In the genomic region with DNA sequence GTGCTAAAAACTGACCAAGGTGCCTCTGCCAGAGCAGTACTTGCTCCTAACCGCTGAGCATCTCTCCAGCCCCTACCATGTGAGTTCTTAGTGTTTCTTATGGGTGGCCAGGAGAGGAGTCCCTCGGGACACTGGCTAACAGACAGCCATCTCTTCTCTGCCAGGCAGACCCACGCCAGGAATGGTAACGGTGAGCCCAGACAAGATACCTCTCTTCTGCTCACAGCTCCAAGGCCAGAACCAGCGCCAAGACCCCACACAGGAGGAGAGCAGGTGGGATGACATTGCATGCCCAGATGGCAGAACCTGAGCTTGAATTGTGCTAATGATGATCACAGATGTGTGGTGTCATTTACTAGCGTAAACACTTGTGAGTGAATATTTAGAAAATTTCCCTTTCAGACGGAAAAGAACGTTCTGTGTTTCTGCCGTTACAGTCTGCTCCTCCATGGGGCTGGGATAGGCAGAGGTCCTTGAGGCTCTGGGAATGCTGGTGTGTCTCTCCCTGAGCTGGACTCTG, we compare ENCODE assay signal across 21 mouse cellular contexts.
DNase-seq lines count a peak whose midpoint lies in the region; ATAC-seq and TF ChIP-seq lines count a peak whose summit lies in the region.
"Had no signal": no experiment of that assay in that cellular context is flagged by ENCODE, and none has a peak within 500 bp of the region (broad histone marks: within the 10 kb centered on the region; RNA-seq: fewer than 3 reads in every experiment).

No protein-coding gene starts in this region.

- H3K4me3 ChIP-seq in forebrain, embryonic 14.5 days (ENCODE audit: low read depth, low read length), result no peak overlapping the region
- H3K4me3 ChIP-seq in forebrain, embryonic 11.5 days (ENCODE audit: low read depth, low read length), result no peak overlapping the region
- H3K4me3 ChIP-seq in neural tube, embryonic 13.5 days, result no peak overlapping the region
- no peak overlapping the region for H3K4me3 ChIP-seq in neural tube, embryonic 15.5 days (replicated peaks)
- H3K4me3 ChIP-seq in layer of hippocampus, adult 2 months, result no peak overlapping the region
- H3K4me3 ChIP-seq in heart, embryonic 12.5 days, result no peak overlapping the region
- H3K4me3 ChIP-seq: embryonic facial prominence, embryonic 15.5 days; erythroblast, embryonic 14.5 days; heart, embryonic 10.5 days; heart, embryonic 15.5 days; hindbrain, embryonic 13.5 days; intestine, embryonic 15.5 days had no signal

- peaks cover 16% of the 10 kb centered on the region for H3K4me1 ChIP-seq in forebrain, embryonic 14.5 days (ENCODE audit: control insufficient read depth, insufficient read depth, low read length)
- H3K4me1 ChIP-seq in forebrain, embryonic 11.5 days (replicated peaks; ENCODE audit: control insufficient read depth, insufficient read depth, low read length), result peaks cover 15% of the 10 kb centered on the region; the same call in 1 of the 2 replicates
- peaks cover 24% of the 10 kb centered on the region for H3K4me1 ChIP-seq in neural tube, embryonic 13.5 days (replicated peaks)
- H3K4me1 ChIP-seq in neural tube, embryonic 15.5 days, result peaks cover 23% of the 10 kb centered on the region
- peaks cover 19% of the 10 kb centered on the region for H3K4me1 ChIP-seq in heart, embryonic 12.5 days (replicated peaks)

- DNase-seq in forebrain, embryonic 14.5 days (ENCODE audit: low spot score), result peak; percentile 64
- no peak for DNase-seq in forebrain, embryonic 11.5 days (ENCODE audit: low spot score)
- DNase-seq in layer of hippocampus, adult 2 months (ENCODE audit: low spot score in 2 of 2), result peak; percentile 33 to 39
- DNase-seq in layer of hippocampus, postnatal 14 days (ENCODE audit: low spot score in 2 of 2), result peak; percentile 34 to 37
- no peak for DNase-seq in spleen, adult 12 weeks (ENCODE audit: low spot score)
- DNase-seq: adrenal gland, adult 2 months; adrenal gland, postnatal 25 days; cerebellum, adult 9-10 months; embryo, embryonic 11 days; heart, adult 18-20 months; heart, postnatal 14 days had no signal

- H3K27me3 ChIP-seq in forebrain, embryonic 14.5 days (replicated peaks; ENCODE audit: control insufficient read depth, insufficient read depth, low read length), result no peaks in the 10 kb centered on the region
- H3K27me3 ChIP-seq in forebrain, embryonic 11.5 days (ENCODE audit: control insufficient read depth, insufficient read depth, low read length), result no peaks in the 10 kb centered on the region
- H3K27me3 ChIP-seq in neural tube, embryonic 13.5 days, result no peaks in the 10 kb centered on the region
- H3K27me3 ChIP-seq in neural tube, embryonic 15.5 days (replicated peaks), result no peaks in the 10 kb centered on the region
- peaks cover 24% of the 10 kb centered on the region for H3K27me3 ChIP-seq in heart, embryonic 12.5 days (replicated peaks)
- H3K27me3 ChIP-seq: embryonic facial prominence, embryonic 15.5 days; hindbrain, embryonic 13.5 days had no signal

- ATAC-seq in forebrain, embryonic 14.5 days, result no peak
- ATAC-seq in forebrain, embryonic 11.5 days (replicated peaks; ENCODE audit: low FRiP score), result no peak
- ATAC-seq in neural tube, embryonic 13.5 days (ENCODE audit: low read depth), result no peak
- ATAC-seq in neural tube, embryonic 15.5 days (ENCODE audit: low FRiP score), result no peak
- ATAC-seq in heart, embryonic 12.5 days (ENCODE audit: insufficient number of reproducible peaks, low FRiP score), result no peak
- ATAC-seq: hindbrain, postnatal 0 days; intestine, embryonic 15.5 days had no signal

- 74% methylated on average over 9 of the region's 9 CpGs for whole genome bisulfite sequencing in forebrain, embryonic 14.5 days
- WGBS in forebrain, embryonic 11.5 days, result 85% methylated on average over 9 of the region's 9 CpGs
- WGBS in neural tube, embryonic 13.5 days, result 80% methylated on average over 9 of the region's 9 CpGs
- 76% methylated on average over 9 of the region's 9 CpGs for WGBS in neural tube, embryonic 15.5 days
- WGBS in heart, embryonic 12.5 days, result 86% methylated on average over 9 of the region's 9 CpGs

- H3K36me3 ChIP-seq in forebrain, embryonic 14.5 days (ENCODE audit: control insufficient read depth, insufficient read depth, low read length), result no peaks in the 10 kb centered on the region
- H3K36me3 ChIP-seq in forebrain, embryonic 11.5 days (ENCODE audit: control insufficient read depth, insufficient read depth, low read length), result no peaks in the 10 kb centered on the region
- no peaks in the 10 kb centered on the region for H3K36me3 ChIP-seq in neural tube, embryonic 13.5 days
- no peaks in the 10 kb centered on the region for H3K36me3 ChIP-seq in neural tube, embryonic 15.5 days
- no peaks in the 10 kb centered on the region for H3K36me3 ChIP-seq in heart, embryonic 12.5 days
- H3K36me3 ChIP-seq: embryonic facial prominence, embryonic 15.5 days; heart, embryonic 10.5 days; heart, embryonic 15.5 days; hindbrain, embryonic 13.5 days; intestine, embryonic 15.5 days had no signal

- H3K27ac ChIP-seq in forebrain, embryonic 14.5 days (ENCODE audit: low read depth, low read length), result peak overlapping the region; percentile 39; the same call in 1 of the 2 replicates
- no peak overlapping the region for H3K27ac ChIP-seq in forebrain, embryonic 11.5 days (ENCODE audit: low read depth, low read length)
- 0 out of 2 replicates have a peak overlapping the region, but pooled peaks have one; percentile 23 for H3K27ac ChIP-seq in neural tube, embryonic 13.5 days (replicated peaks)
- no peak overlapping the region for H3K27ac ChIP-seq in neural tube, embryonic 15.5 days (replicated peaks)
- peak overlapping the region; percentile 61 for H3K27ac ChIP-seq in layer of hippocampus, adult 2 months
- H3K27ac ChIP-seq in heart, embryonic 12.5 days (ENCODE audit: poor library complexity, severe bottlenecking), result no peak overlapping the region
- H3K27ac ChIP-seq: embryonic facial prominence, embryonic 15.5 days; heart, embryonic 10.5 days; heart, embryonic 15.5 days; hindbrain, embryonic 13.5 days; hindbrain, postnatal 0 days; intestine, embryonic 15.5 days had no signal

- no peaks in the 10 kb centered on the region for H3K9me3 ChIP-seq in forebrain, embryonic 14.5 days (replicated peaks; ENCODE audit: control insufficient read depth, low read length)
- H3K9me3 ChIP-seq in forebrain, embryonic 11.5 days (ENCODE audit: control insufficient read depth, low read length), result no peaks in the 10 kb centered on the region
- no peaks in the 10 kb centered on the region; the same call in 1 of the 2 replicates for H3K9me3 ChIP-seq in neural tube, embryonic 13.5 days
- H3K9me3 ChIP-seq in neural tube, embryonic 15.5 days (replicated peaks), result no peaks in the 10 kb centered on the region
- peaks cover 7% of the 10 kb centered on the region for H3K9me3 ChIP-seq in heart, embryonic 12.5 days (replicated peaks)
- H3K9me3 ChIP-seq: embryonic facial prominence, embryonic 15.5 days; heart, embryonic 10.5 days; heart, embryonic 15.5 days; hindbrain, embryonic 13.5 days; intestine, embryonic 15.5 days had no signal

- no peak overlapping the region for H3K9ac ChIP-seq in forebrain, embryonic 14.5 days (ENCODE audit: low read length)
- H3K9ac ChIP-seq in forebrain, embryonic 11.5 days (ENCODE audit: low read length), result no peak overlapping the region
- no peak overlapping the region for H3K9ac ChIP-seq in neural tube, embryonic 13.5 days
- H3K9ac ChIP-seq in neural tube, embryonic 15.5 days (replicated peaks), result no peak overlapping the region
- no peak overlapping the region for H3K9ac ChIP-seq in heart, embryonic 12.5 days
- H3K9ac ChIP-seq: embryonic facial prominence, embryonic 15.5 days; heart, embryonic 15.5 days; hindbrain, embryonic 13.5 days; intestine, embryonic 15.5 days had no signal

- no peak overlapping the region for H3K4me2 ChIP-seq in forebrain, embryonic 14.5 days (ENCODE audit: low read length)
- no peak overlapping the region for H3K4me2 ChIP-seq in forebrain, embryonic 11.5 days (ENCODE audit: low read depth, low read length, severe bottlenecking)
- H3K4me2 ChIP-seq in neural tube, embryonic 13.5 days, result no peak overlapping the region
- H3K4me2 ChIP-seq in neural tube, embryonic 15.5 days, result no peak overlapping the region
- no peak overlapping the region for H3K4me2 ChIP-seq in heart, embryonic 12.5 days
- H3K4me2 ChIP-seq: embryonic facial prominence, embryonic 15.5 days; heart, embryonic 15.5 days; hindbrain, embryonic 13.5 days; intestine, embryonic 15.5 days had no signal

- TF ChIP-seq CTCF in layer of hippocampus, adult 2 months (conservative IDR thresholded peaks at IDR 0.05), result no peak

Comparison
In these comparisons a context has a peak if more than half of its experiments do, and no peak if none do; other contexts are left out.
1. DNase-seq: peak in forebrain, embryonic 14.5 days (single experiment), layer of hippocampus, adult 2 months (2 of 2) and layer of hippocampus, postnatal 14 days (2 of 2); none in forebrain, embryonic 11.5 days (single experiment) and spleen, adult 12 weeks (single experiment).
2. H3K27ac ChIP-seq: peak in forebrain, embryonic 14.5 days (single experiment), neural tube, embryonic 13.5 days (single experiment) and layer of hippocampus, adult 2 months (single experiment); none in forebrain, embryonic 11.5 days (single experiment), neural tube, embryonic 15.5 days (single experiment) and heart, embryonic 12.5 days (single experiment).